In genomic region chr3:128369521-128370127, GRCm38 (mm10) we compare ENCODE assay signal across 19 mouse cellular contexts.
A peak's percentile ranks its signal among the peaks of the same experiment; 100 is the strongest.
DNase-seq lines count a peak whose midpoint lies in the region; ATAC-seq and TF ChIP-seq lines count a peak whose summit lies in the region.
"Had no signal": no experiment of that assay in that cellular context is flagged by ENCODE, and none has a peak within 500 bp of the region (broad histone marks: within the 10 kb centered on the region; RNA-seq: fewer than 3 reads in every experiment).

No protein-coding gene starts in this region.

- no peak overlapping the region for H3K27ac ChIP-seq in forebrain, embryonic 11.5 days (ENCODE audit: low read depth, low read length)
- H3K27ac ChIP-seq in forebrain, postnatal 0 days (ENCODE audit: low read depth, low read length): no peak overlapping the region
- H3K27ac ChIP-seq in kidney, embryonic 16.5 days (ENCODE audit: low read length): 0 out of 2 replicates have a peak overlapping the region, but pooled peaks have one; percentile 14
- H3K27ac ChIP-seq: hindbrain, embryonic 10.5 days; liver, embryonic 12.5 days; midbrain, embryonic 15.5 days had no signal

- no peak for DNase-seq in forebrain, embryonic 11.5 days (ENCODE audit: low spot score)
- DNase-seq in forebrain, postnatal 0 days: no peak
- DNase-seq in kidney, postnatal 14 days: no peak
- DNase-seq in R1 (ENCODE audit: low read depth, low spot score): peak; percentile 7
- peak; percentile 89 for DNase-seq in retina, embryonic 14.5 days (ENCODE audit: low spot score)
- no peak for DNase-seq in thymus, postnatal 25 days
- DNase-seq in frontal cortex, adult 2 months (ENCODE audit: extremely low spot score in 1 of 2, low spot score in 1 of 2): no peak
- DNase-seq: adrenal gland, postnatal 25 days; cerebellum, adult 2 months; gastrocnemius, postnatal 25 days; layer of hippocampus, postnatal 36 days; lung, embryonic 14.5 days; lung, postnatal 4 days; right cerebral cortex, postnatal 25 days had no signal

- no peaks in the 10 kb centered on the region for H3K36me3 ChIP-seq in forebrain, embryonic 11.5 days (ENCODE audit: control insufficient read depth, insufficient read depth, low read length)
- H3K36me3 ChIP-seq in forebrain, postnatal 0 days (ENCODE audit: insufficient read depth): no peaks in the 10 kb centered on the region
- no peaks in the 10 kb centered on the region for H3K36me3 ChIP-seq in kidney, embryonic 16.5 days (ENCODE audit: insufficient read depth, low read length)
- H3K36me3 ChIP-seq: hindbrain, embryonic 10.5 days; liver, embryonic 12.5 days; midbrain, embryonic 15.5 days had no signal

- no peak for TF ChIP-seq CTCF in forebrain, postnatal 0 days (IDR thresholded peaks at IDR 0.05; ENCODE audit: low read depth)

- H3K4me2 ChIP-seq in forebrain, embryonic 11.5 days (ENCODE audit: low read depth, low read length, severe bottlenecking): no peak overlapping the region
- H3K4me2 ChIP-seq in forebrain, postnatal 0 days (ENCODE audit: low read depth): no peak overlapping the region
- H3K4me2 ChIP-seq in kidney, embryonic 16.5 days (replicated peaks; ENCODE audit: low read depth, low read length): no peak overlapping the region
- H3K4me2 ChIP-seq: liver, embryonic 12.5 days; lung, embryonic 14.5 days; midbrain, embryonic 15.5 days had no signal

- no peaks in the 10 kb centered on the region for H3K9me3 ChIP-seq in forebrain, embryonic 11.5 days (ENCODE audit: control insufficient read depth, low read length)
- no peaks in the 10 kb centered on the region for H3K9me3 ChIP-seq in forebrain, postnatal 0 days (ENCODE audit: low read length)
- H3K9me3 ChIP-seq in kidney, embryonic 16.5 days (ENCODE audit: low read length): no peaks in the 10 kb centered on the region
- H3K9me3 ChIP-seq: hindbrain, embryonic 10.5 days; midbrain, embryonic 15.5 days had no signal

- peak; percentile 51 for ATAC-seq in forebrain, embryonic 11.5 days (replicated peaks; ENCODE audit: low FRiP score)
- ATAC-seq in forebrain, postnatal 0 days: no peak
- ATAC-seq in kidney, embryonic 16.5 days (ENCODE audit: low FRiP score, low TSS enrichment): peak; percentile 93
- ATAC-seq: inflammation-experienced regulatory T-cells, adult 6 months; liver, embryonic 12.5 days; midbrain, embryonic 15.5 days had no signal

- no peak overlapping the region for H3K9ac ChIP-seq in forebrain, embryonic 11.5 days (ENCODE audit: low read length)
- H3K9ac ChIP-seq in forebrain, postnatal 0 days: no peak overlapping the region
- H3K9ac ChIP-seq in kidney, embryonic 16.5 days (replicated peaks; ENCODE audit: low read length): no peak overlapping the region
- H3K9ac ChIP-seq: liver, embryonic 12.5 days; lung, embryonic 14.5 days; midbrain, embryonic 15.5 days had no signal

- WGBS in forebrain, embryonic 11.5 days: 9% methylated on average over 5 of the region's 5 CpGs
- WGBS in forebrain, postnatal 0 days: 6% methylated on average over 5 of the region's 5 CpGs
- 41% methylated on average over 5 of the region's 5 CpGs for WGBS in kidney, embryonic 16.5 days

- 0 out of 2 replicates have a peak, but pooled peaks cover 2% of the 10 kb centered on the region for H3K4me1 ChIP-seq in forebrain, embryonic 11.5 days (replicated peaks; ENCODE audit: control insufficient read depth, insufficient read depth, low read length)
- no peaks in the 10 kb centered on the region for H3K4me1 ChIP-seq in forebrain, postnatal 0 days (ENCODE audit: insufficient read depth)
- peaks cover 4% of the 10 kb centered on the region; the same call in 1 of the 2 replicates for H3K4me1 ChIP-seq in kidney, embryonic 16.5 days (ENCODE audit: insufficient read depth, low read length)
- H3K4me1 ChIP-seq: liver, embryonic 12.5 days; midbrain, embryonic 15.5 days had no signal

- H3K4me3 ChIP-seq in forebrain, embryonic 11.5 days (ENCODE audit: low read depth, low read length): no peak overlapping the region
- H3K4me3 ChIP-seq in forebrain, postnatal 0 days (ENCODE audit: low read depth, low read length): no peak overlapping the region
- no peak overlapping the region for H3K4me3 ChIP-seq in kidney, embryonic 16.5 days (ENCODE audit: low read length)
- H3K4me3 ChIP-seq: hindbrain, embryonic 10.5 days; liver, embryonic 12.5 days; midbrain, embryonic 15.5 days had no signal

- no peaks in the 10 kb centered on the region for H3K27me3 ChIP-seq in forebrain, embryonic 11.5 days (ENCODE audit: control insufficient read depth, insufficient read depth, low read length)
- no peaks in the 10 kb centered on the region for H3K27me3 ChIP-seq in forebrain, postnatal 0 days (ENCODE audit: insufficient read depth, low read length)
- H3K27me3 ChIP-seq in kidney, embryonic 16.5 days (ENCODE audit: insufficient read depth, low read length): peaks cover 6% of the 10 kb centered on the region; the same call in 1 of the 2 replicates
- H3K27me3 ChIP-seq: liver, embryonic 12.5 days; midbrain, embryonic 15.5 days had no signal

Comparison
In these comparisons a context has a peak if more than half of its experiments do, and no peak if none do; other contexts are left out.
1. DNase-seq: peak in R1 (single experiment) and retina, embryonic 14.5 days (single experiment); none in forebrain, embryonic 11.5 days (single experiment), forebrain, postnatal 0 days (single experiment), kidney, postnatal 14 days (single experiment), thymus, postnatal 25 days (single experiment) and frontal cortex, adult 2 months (0 of 2).